Mouse (Mus musculus) lung, embryonic 16.5 days (tissue): ENCODE measurements around the gene Dpep3. TPM values are rescaled to one million over a fixed set of nuclear protein-coding genes. Genes with fewer than 3 reads are reported as not detected.

Experiments
- ATAC-seq: fragments of 200-750 bp; cut with Nextera tagmentation; 2 replicates; pipeline ENCODE4 v1.8.0; 2017; ENCODE audit warnings: low read depth, mild to moderate bottlenecking, moderate library complexity
- H3K27ac ChIP-seq: fragments of 300-500 bp; sonication (generic); 2 replicates; pipeline ENCODE4 v1.5.1; 2014; ENCODE audit warnings: mild to moderate bottlenecking, control low read depth, low read length
- H3K27me3 ChIP-seq: fragments of 300-500 bp; sonication (generic); 2 replicates; pipeline ENCODE4 v1.6.1; 2014; ENCODE audit warnings: low read depth, low read length, mixed read lengths; ENCODE audit not compliant: control insufficient read depth, insufficient read depth
- H3K36me3 ChIP-seq: fragments of 300-500 bp; sonication (generic); 2 replicates; pipeline ENCODE4 v1.6.1; 2014; ENCODE audit warnings: low read length; ENCODE audit not compliant: control insufficient read depth, insufficient read depth
- H3K4me1 ChIP-seq: fragments of 300-500 bp; sonication (generic); replicated peaks from 2 replicates; pipeline ENCODE4 v1.6.1; 2014; ENCODE audit warnings: low read length, mixed read lengths; ENCODE audit not compliant: control insufficient read depth, insufficient read depth
- H3K4me2 ChIP-seq: fragments of 300-500 bp; sonication (generic); 2 replicates; pipeline ENCODE4 v1.6.1; 2014; ENCODE audit warnings: low read depth, low read length, control low read depth
- H3K4me3 ChIP-seq: fragments of 300-500 bp; sonication (generic); 2 replicates; pipeline ENCODE4 v1.5.1; 2014; ENCODE audit warnings: mild to moderate bottlenecking, low read length, control low read depth
- H3K9ac ChIP-seq: fragments of 300-500 bp; sonication (generic); 2 replicates; pipeline ENCODE4 v1.6.1; 2014; ENCODE audit warnings: low read length, control low read depth
- H3K9me3 ChIP-seq: fragments of 300-500 bp; sonication (generic); 2 replicates; pipeline ENCODE4 v1.6.1; 2016; ENCODE audit warnings: low read length; ENCODE audit not compliant: control insufficient read depth
- WGBS: fragments of 180-500 bp; shearing (Covaris S2); extraction: QIAGEN DNeasy Blood & Tissue Kit; methylation state at CpG from one replicate; pipeline ENCODE4 v1.1.7; 2014; 5-methylcytosine and 5-hydroxymethylcytosine counted together
- polyA plus RNA-seq: library from polyadenylated mRNA; unstranded; fragments of >200 nt; fragmentation: Nextera tagmentation; extraction: Ambion mirVana; gene quantifications from 2 replicates; pipeline ENCODE4 v1.2.1, GENCODE M21; 2015

The Dpep3 gene
- polyA plus RNA-seq, 1 experiment from 2014 or later: not detected

DNA sequence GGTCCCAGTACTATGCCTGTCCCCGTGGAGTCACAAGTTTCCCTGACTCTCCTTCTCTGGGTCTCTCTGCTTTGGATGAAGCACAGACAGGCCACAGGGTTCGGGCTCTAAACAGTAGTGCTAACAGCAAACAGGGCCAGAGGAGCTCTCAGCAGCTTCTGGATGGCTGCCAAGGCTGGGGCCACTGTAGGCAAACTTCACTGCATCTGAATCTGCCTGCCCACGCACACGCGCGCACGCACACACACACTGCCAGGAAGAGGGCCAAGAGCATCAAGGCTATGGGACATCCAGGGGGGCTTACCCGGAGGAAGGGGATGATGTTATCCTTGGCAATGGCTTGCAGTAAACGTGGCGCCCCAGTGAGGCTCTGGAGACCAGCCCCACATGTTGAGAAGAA, 29.9 kb downstream of the Dpep3 start:
- Histone ChIP-seq H3K4me3 (no peak overlapping the region), H3K27me3 (no peaks in the 10 kb centered on the region), H3K36me3 (peaks cover 59% of the 10 kb centered on the region), H3K4me1 (peaks cover 14% of the 10 kb centered on the region), H3K27ac (no peak overlapping the region), H3K4me2 (no peak overlapping the region), H3K9me3 (no peaks in the 10 kb centered on the region), H3K9ac (no peak overlapping the region)
- ATAC-seq: peak; percentile 58
- WGBS: 32% methylated on average over 10 of the region's 10 CpGs

DNA sequence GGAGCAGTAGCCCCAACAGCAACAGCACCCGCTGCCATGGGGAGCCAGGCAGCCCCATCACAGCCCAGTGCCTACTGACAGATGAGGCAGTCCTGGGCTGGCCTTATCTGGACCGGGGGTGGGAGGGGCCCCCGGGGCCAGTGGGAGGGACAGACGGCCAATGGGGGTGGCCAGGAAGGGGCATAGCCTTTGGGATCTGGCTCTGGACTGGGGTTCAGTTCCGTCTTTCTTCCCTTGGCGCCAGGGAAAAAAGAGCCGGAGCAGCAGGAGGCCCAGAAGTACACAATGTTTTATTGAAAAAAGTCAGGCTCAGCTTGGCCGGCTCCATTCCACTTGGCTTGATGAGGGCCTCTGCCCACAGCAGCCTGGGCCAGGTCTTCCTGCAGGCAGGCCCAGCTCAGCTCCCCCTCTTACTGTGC, 35.9 kb downstream of the Dpep3 start, which contains the start of gene Lcat:
Gene Lcat, minus strand, starts transcription at position 62 of the 419 bp plus-strand sequence.
- no peak; the same call in 1 of the 2 replicates for ATAC-seq
- Histone ChIP-seq H3K36me3 (peaks cover 46% of the 10 kb centered on the region), H3K27ac (no peak within 1 kb of the TSS), H3K9ac (no peak within 1 kb of the TSS), H3K9me3 (no peaks in the 10 kb centered on the region), H3K4me3 (no peak within 1 kb of the TSS), H3K4me1 (0 out of 2 replicates have a peak, but pooled peaks cover 2% of the 10 kb centered on the region), H3K4me2 (no peak within 1 kb of the TSS), H3K27me3 (no peaks in the 10 kb centered on the region)
- 72% methylated on average over 8 of the region's 8 CpGs for whole genome bisulfite sequencing

GRCm38 (mm10) chr8:105942542-105942941, 36.7 kb downstream of the Dpep3 start:
- Histone ChIP-seq H3K36me3 (peaks cover 41% of the 10 kb centered on the region), H3K9me3 (no peaks in the 10 kb centered on the region)

DNA sequence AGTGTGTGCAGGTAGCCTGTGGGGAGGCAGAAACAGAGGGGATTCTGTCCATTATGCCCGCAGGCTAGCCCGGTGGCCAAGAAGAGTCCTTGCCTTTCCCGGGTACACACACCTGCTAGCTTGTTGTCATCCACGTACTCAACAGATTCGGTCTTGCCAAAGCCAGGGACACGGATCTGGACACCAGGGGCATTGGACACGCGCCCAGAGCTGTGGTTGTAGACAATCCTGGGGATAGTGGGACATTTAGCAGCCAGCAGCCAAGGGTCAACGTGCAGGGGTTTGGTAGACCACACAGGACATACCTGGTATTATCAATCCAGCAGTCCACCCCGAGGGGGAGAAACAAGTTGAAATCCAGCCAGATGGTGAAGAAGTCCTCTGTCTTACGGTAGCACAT, 37.2 kb downstream of the Dpep3 start:
- H3K27ac ChIP-seq: no peak overlapping the region
- 90% methylated on average over 11 of the region's 11 CpGs for WGBS
- no peak overlapping the region for H3K4me2 ChIP-seq
- ATAC-seq: no peak
- peaks cover 38% of the 10 kb centered on the region for H3K36me3 ChIP-seq
- H3K4me3 ChIP-seq: no peak overlapping the region
- H3K4me1 ChIP-seq: peaks cover 5% of the 10 kb centered on the region; the same call in 1 of the 2 replicates
- no peaks in the 10 kb centered on the region for H3K9me3 ChIP-seq
- no peaks in the 10 kb centered on the region for H3K27me3 ChIP-seq
- no peak overlapping the region for H3K9ac ChIP-seq

More at GRCm38 (mm10) chr8:105942542-105942941, 36.7 kb downstream of the Dpep3 start:
- H3K27ac ChIP-seq: no peak overlapping the region
- 82% methylated on average over 5 of the region's 5 CpGs for WGBS
- no peak overlapping the region for H3K9ac ChIP-seq
- H3K27me3 ChIP-seq: no peaks in the 10 kb centered on the region
- H3K4me1 ChIP-seq: peaks cover 5% of the 10 kb centered on the region; the same call in 1 of the 2 replicates
- H3K4me3 ChIP-seq: no peak overlapping the region
- ATAC-seq: no peak
- H3K4me2 ChIP-seq: no peak overlapping the region

DNA sequence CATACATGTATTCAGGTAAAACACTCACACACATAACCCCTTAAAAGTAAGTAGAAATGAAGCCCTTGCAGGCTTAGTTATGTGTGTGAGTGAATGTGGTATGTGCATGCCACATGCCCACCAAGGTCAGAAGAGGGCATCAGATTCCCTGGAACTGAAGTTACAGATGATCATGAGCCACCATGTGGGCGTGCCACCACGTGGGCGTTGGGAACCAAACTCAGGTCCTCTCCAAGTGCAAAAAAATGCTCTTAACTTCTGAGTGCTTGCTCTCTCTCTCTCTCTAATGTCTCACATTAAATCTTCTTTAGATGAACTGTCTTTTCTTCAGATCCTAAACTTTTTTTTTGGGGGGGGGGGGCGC, 40.9 kb downstream of the Dpep3 start, which contains the start of gene Psmb10:
Gene Psmb10, minus strand, starts transcription at position 139 of the 364 bp plus-strand sequence.
- Histone ChIP-seq H3K9ac (peak within 1 kb of the TSS; percentile 73), H3K4me1 (peaks cover 12% of the 10 kb centered on the region), H3K9me3 (no peaks in the 10 kb centered on the region), H3K27ac (peak within 1 kb of the TSS; percentile 86), H3K27me3 (no peaks in the 10 kb centered on the region), H3K4me3 (peak within 1 kb of the TSS; percentile 80), H3K4me2 (peak within 1 kb of the TSS; percentile 72), H3K36me3 (peaks cover 7% of the 10 kb centered on the region; the same call in 1 of the 2 replicates)
- no peak for ATAC-seq
- WGBS: 13% methylated on average over 4 of the region's 4 CpGs

- Histone ChIP-seq H3K36me3 (peaks cover 5% of the 10 kb centered on the region; the same call in 1 of the 2 replicates), H3K4me3 (peak overlapping the region; percentile 80), H3K9ac (peak overlapping the region; percentile 73), H3K4me1 (peaks cover 12% of the 10 kb centered on the region), H3K27ac (peak overlapping the region; percentile 86), H3K4me2 (peak overlapping the region; percentile 72), H3K27me3 (no peaks in the 10 kb centered on the region), H3K9me3 (no peaks in the 10 kb centered on the region)
- ATAC-seq: peak; percentile 32; the same call in 1 of the 2 replicates
- WGBS: under 1% methylated on average over 33 of the region's 33 CpGs
Observed at GRCm38 (mm10) chr8:105937496-105938305, 41.5 kb downstream of the Dpep3 start.

DNA sequence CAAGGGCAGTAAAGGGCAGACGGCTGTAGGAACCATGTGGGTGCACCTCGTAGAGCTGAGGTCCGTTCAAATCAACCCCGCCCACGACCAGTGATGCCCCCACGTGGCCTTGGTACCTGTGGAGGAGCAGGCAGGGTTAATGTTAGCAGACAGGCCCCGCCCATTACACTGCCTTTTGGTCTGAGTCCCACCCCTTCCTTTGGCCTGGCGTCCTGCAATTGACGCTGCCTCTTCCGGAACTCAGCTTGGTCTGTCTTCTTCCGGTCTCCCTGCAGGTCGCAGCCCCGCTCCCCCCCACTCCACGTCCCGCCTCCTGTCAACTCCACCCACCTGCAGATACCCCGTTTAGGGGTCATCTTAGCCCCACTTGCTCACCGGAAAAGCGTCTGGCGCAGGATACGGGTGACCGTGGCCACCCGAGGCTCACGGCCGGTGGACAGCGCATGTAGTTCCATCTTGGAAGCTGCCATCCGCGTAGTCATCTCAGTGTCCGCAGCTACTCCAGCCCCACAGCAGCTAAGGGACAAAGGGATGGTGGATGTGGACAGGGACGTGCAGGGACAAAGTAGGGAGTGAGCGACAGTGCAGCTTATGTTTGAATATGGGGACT, 42.3 kb downstream of the Dpep3 start:
- Histone ChIP-seq H3K27ac (peak overlapping the region; percentile 86), H3K36me3 (0 out of 2 replicates have a peak, but pooled peaks cover 5% of the 10 kb centered on the region), H3K4me2 (peak overlapping the region; percentile 72), H3K4me3 (peak overlapping the region; percentile 80), H3K27me3 (no peaks in the 10 kb centered on the region), H3K9me3 (no peaks in the 10 kb centered on the region), H3K4me1 (peaks cover 12% of the 10 kb centered on the region), H3K9ac (peak overlapping the region; percentile 73)
- peak; percentile 92 for ATAC-seq
- WGBS: under 1% methylated on average over 30 of the region's 30 CpGs

GRCm38 (mm10) chr8:105935863-105936603, 43.2 kb downstream of the Dpep3 start:
- Histone ChIP-seq H3K27ac (0 out of 2 replicates have a peak overlapping the region, but pooled peaks have one; percentile 35), H3K4me2 (peak overlapping the region; percentile 72), H3K9ac (peak overlapping the region; percentile 73), H3K4me3 (peak overlapping the region; percentile 80), H3K27me3 (no peaks in the 10 kb centered on the region), H3K4me1 (peaks cover 12% of the 10 kb centered on the region), H3K36me3 (0 out of 2 replicates have a peak, but pooled peaks cover 2% of the 10 kb centered on the region), H3K9me3 (no peaks in the 10 kb centered on the region)
- no peak for ATAC-seq
- WGBS: 17% methylated on average over 7 of the region's 7 CpGs
